In genomic region chr7:45560241-45560640, GRCm38 (mm10) we compare ENCODE assay signal across 20 mouse cellular contexts. TPM values are rescaled to one million over a fixed set of nuclear protein-coding genes. Genes with fewer than 3 reads are reported as not detected.
DNase-seq lines count a peak whose midpoint lies in the region; ATAC-seq and TF ChIP-seq lines count a peak whose summit lies in the region.
"Had no signal": no experiment of that assay in that cellular context is flagged by ENCODE, and none has a peak within 500 bp of the region (broad histone marks: within the 10 kb centered on the region; RNA-seq: fewer than 3 reads in every experiment).

No protein-coding gene starts in this region.

- H3K36me3 ChIP-seq in liver, embryonic 11.5 days (ENCODE audit: control insufficient read depth, insufficient read depth, low read length): no peaks in the 10 kb centered on the region
- H3K36me3 ChIP-seq in E14TG2a.4 (ENCODE audit: insufficient read depth, low read length): peaks cover 54% of the 10 kb centered on the region
- H3K36me3 ChIP-seq: embryonic facial prominence, embryonic 13.5 days; heart, embryonic 10.5 days; lung, embryonic 15.5 days; midbrain, embryonic 12.5 days; neural tube, embryonic 13.5 days had no signal

- no peak for TF ChIP-seq CTCF in E14TG2a.4 (conservative IDR thresholded peaks at IDR 0.05; ENCODE audit: low read length)

- no peaks in the 10 kb centered on the region for H3K27me3 ChIP-seq in liver, embryonic 11.5 days (replicated peaks; ENCODE audit: control insufficient read depth, insufficient read depth, low read length)
- no peaks in the 10 kb centered on the region for H3K27me3 ChIP-seq in E14TG2a.4 (ENCODE audit: insufficient read depth, low read length)
- H3K27me3 ChIP-seq: embryonic facial prominence, embryonic 13.5 days; lung, embryonic 15.5 days had no signal

- H3K27ac ChIP-seq in liver, embryonic 11.5 days (ENCODE audit: low read depth, low read length): no peak overlapping the region
- H3K27ac ChIP-seq: embryonic facial prominence, embryonic 13.5 days; heart, embryonic 10.5 days; kidney, postnatal 0 days; lung, embryonic 15.5 days; macrophage; midbrain, embryonic 12.5 days; neural tube, embryonic 13.5 days had no signal

- intact Hi-C loops in left cerebral cortex, postnatal 36 days (cut with DNase I): loop anchor here (2.0 kb wide), 1 partner anchor 83 kb away; no protein-coding TSS in a partner anchor

- H3K4me1 ChIP-seq in liver, embryonic 11.5 days (replicated peaks; ENCODE audit: control insufficient read depth, insufficient read depth, low read length): peaks cover 29% of the 10 kb centered on the region
- H3K4me1 ChIP-seq in E14TG2a.4 (replicated peaks; ENCODE audit: low read depth, low read length): peaks cover 70% of the 10 kb centered on the region
- H3K4me1 ChIP-seq: midbrain, embryonic 12.5 days had no signal

- ATAC-seq in liver, embryonic 11.5 days (replicated peaks; ENCODE audit: low FRiP score): no peak
- ATAC-seq: forebrain, embryonic 16.5 days had no signal

- no peaks in the 10 kb centered on the region for H3K9me3 ChIP-seq in liver, embryonic 11.5 days (ENCODE audit: control insufficient read depth, low read length)
- no peaks in the 10 kb centered on the region for H3K9me3 ChIP-seq in E14TG2a.4 (ENCODE audit: low read length)
- H3K9me3 ChIP-seq: embryonic facial prominence, embryonic 13.5 days; heart, embryonic 10.5 days; lung, embryonic 15.5 days; midbrain, embryonic 12.5 days; neural tube, embryonic 13.5 days had no signal

- no peak overlapping the region for H3K4me3 ChIP-seq in liver, embryonic 11.5 days (ENCODE audit: low read depth, low read length)
- peak overlapping the region; percentile 75 for H3K4me3 ChIP-seq in E14TG2a.4 (replicated peaks; ENCODE audit: low read length)
- H3K4me3 ChIP-seq: embryonic facial prominence, embryonic 13.5 days; lung, embryonic 15.5 days; midbrain, embryonic 12.5 days; neural tube, embryonic 13.5 days had no signal

- no peak for DNase-seq in liver, embryonic 11.5 days (ENCODE audit: low spot score)
- DNase-seq in liver (no peak), ZHBTc4 (ENCODE audit: low read depth, low spot score) (peak; percentile 90)
- DNase-seq in naive thymus-derived CD4-positive, alpha-beta T cell, adult 2 months (ENCODE audit: low read depth): peak; percentile 43
- no peak for DNase-seq in left cerebral cortex, postnatal 36 days (ENCODE audit: low spot score in 2 of 2)
- no peak for DNase-seq in lung, postnatal 36 days
- DNase-seq: adrenal gland, postnatal 10 days; cerebellum, adult 9-11 months; kidney, adult 18-20 months; right cerebral cortex, adult 18-20 months had no signal

- peak overlapping the region; percentile 64 for H3K4me2 ChIP-seq in liver, embryonic 11.5 days
- H3K4me2 ChIP-seq: embryonic facial prominence, embryonic 13.5 days; midbrain, embryonic 12.5 days; neural tube, embryonic 13.5 days had no signal

- WGBS in liver, embryonic 11.5 days: 59% methylated on average over 7 of the region's 7 CpGs

- H3K9ac ChIP-seq in liver, embryonic 11.5 days (ENCODE audit: low read depth, low read length): no peak overlapping the region; the same call in 1 of the 2 replicates
- H3K9ac ChIP-seq: embryonic facial prominence, embryonic 13.5 days; lung, embryonic 15.5 days; midbrain, embryonic 12.5 days; neural tube, embryonic 13.5 days had no signal

RNA-seq across cellular contexts. Expression of gene Hsd17b14, which starts 5.5 kb away (rescaled TPM):
- 2.8 and 5.4 TPM in 2 replicates for polyA plus RNA-seq in liver, embryonic 11.5 days (2014; fragmentation: Nextera tagmentation; extraction: Ambion mirVana)
- under 1 TPM in 1 of 2 experiments, not detected in 1; 0.39 TPM for total RNA-seq in left cerebral cortex, postnatal 36 days (2021)
- total RNA-seq: left cerebral cortex, postnatal 14 days had no signal
- polyA plus RNA-seq: forebrain, embryonic 16.5 days had no signal

RNA-seq across cellular contexts. Expression of gene Bcat2, which starts 9.7 kb away (rescaled TPM):
- 84.7 and 90.1 TPM in 2 replicates for polyA plus RNA-seq in liver, embryonic 11.5 days (2014; fragmentation: Nextera tagmentation; extraction: Ambion mirVana)
- total RNA-seq in left cerebral cortex, postnatal 36 days (2021): 10 to 100 TPM; 18.8 to 27.5 TPM

RNA-seq across cellular contexts. Expression of gene Plekha4, which starts 34.1 kb away (rescaled TPM):
- 0.64 and 0.89 TPM in 2 replicates for polyA plus RNA-seq in liver, embryonic 11.5 days (2014; fragmentation: Nextera tagmentation; extraction: Ambion mirVana)
- 1 to 10 TPM; 3.7 to 5.2 TPM for total RNA-seq in left cerebral cortex, postnatal 36 days (2021)

RNA-seq across cellular contexts. Expression of gene Ppp1r15a, which starts 34.2 kb away (rescaled TPM):
- polyA plus RNA-seq in liver, embryonic 11.5 days (2014; fragmentation: Nextera tagmentation; extraction: Ambion mirVana): 61.6 and 62.0 TPM in 2 replicates
- total RNA-seq in left cerebral cortex, postnatal 36 days (2021): 10 to 100 TPM; 24.2 to 31.3 TPM

RNA-seq across cellular contexts. Expression of gene Nucb1, which starts 50.0 kb away (rescaled TPM):
- polyA plus RNA-seq in liver, embryonic 11.5 days (2014; fragmentation: Nextera tagmentation; extraction: Ambion mirVana): 149 and 153 TPM in 2 replicates
- 10 to 100 TPM; 96.8 to 98.9 TPM for total RNA-seq in left cerebral cortex, postnatal 36 days (2021)

Comparison
In these comparisons a context has a peak if more than half of its experiments do, and no peak if none do; other contexts are left out.
1. DNase-seq: peak in ZHBTc4 (single experiment) and naive thymus-derived CD4-positive, alpha-beta T cell, adult 2 months (single experiment); none in liver, embryonic 11.5 days (single experiment), liver (single experiment), left cerebral cortex, postnatal 36 days (0 of 2) and lung, postnatal 36 days (single experiment).